Mouse (Mus musculus) embryonic facial prominence, embryonic 13.5 days (tissue): ENCODE measurements around the gene Olfr1441. TPM values are rescaled to one million over a fixed set of nuclear protein-coding genes. Genes with fewer than 3 reads are reported as not detected.

Source experiments
- ATAC-seq: fragments of 200-750 bp; cut with Nextera tagmentation; 2 replicates; pipeline ENCODE4 v1.8.0; 2017; ENCODE audit warnings: low read depth; ENCODE audit not compliant: insufficient number of reproducible peaks, insufficient read depth, low FRiP score, low TSS enrichment
- H3K27ac ChIP-seq: fragments of 300-500 bp; sonication (generic); 2 replicates; pipeline ENCODE4 v1.5.1; 2015; ENCODE audit warnings: moderate library complexity, mild to moderate bottlenecking, inconsistent platforms
- H3K27me3 ChIP-seq: fragments of 300-500 bp; sonication (generic); 2 replicates; pipeline ENCODE4 v1.6.1; 2015; ENCODE audit warnings: mild to moderate bottlenecking, inconsistent platforms
- H3K36me3 ChIP-seq: fragments of 300-500 bp; sonication (generic); 2 replicates; pipeline ENCODE4 v1.6.1; 2015; ENCODE audit warnings: mild to moderate bottlenecking, inconsistent platforms
- H3K4me1 ChIP-seq: fragments of 300-500 bp; sonication (generic); 2 replicates; pipeline ENCODE4 v1.6.1; 2015; ENCODE audit warnings: inconsistent platforms
- H3K4me2 ChIP-seq: fragments of 300-500 bp; sonication (generic); 2 replicates; pipeline ENCODE4 v1.6.1; 2015; ENCODE audit warnings: moderate library complexity, mild to moderate bottlenecking, inconsistent platforms
- H3K4me3 ChIP-seq: fragments of 300-500 bp; sonication (generic); 2 replicates; pipeline ENCODE4 v1.5.1; 2015; ENCODE audit warnings: mild to moderate bottlenecking, inconsistent platforms
- H3K9ac ChIP-seq: fragments of 300-500 bp; sonication (generic); 2 replicates; pipeline ENCODE4 v1.6.1; 2015; ENCODE audit warnings: mild to moderate bottlenecking, inconsistent platforms
- H3K9me3 ChIP-seq: fragments of 300-500 bp; sonication (generic); 2 replicates; pipeline ENCODE4 v1.6.1; 2016; ENCODE audit warnings: inconsistent platforms
- WGBS: fragments of 180-500 bp; shearing (Covaris S2); methylation state at CpG from one replicate; pipeline ENCODE4 v1.1.7; 2015; ENCODE audit warnings: mixed read lengths; 5-methylcytosine and 5-hydroxymethylcytosine counted together
- polyA plus RNA-seq: library from polyadenylated mRNA; unstranded; fragments of >200 nt; fragmentation: Nextera tagmentation; extraction: Ambion mirVana; gene quantifications from 2 replicates; pipeline ENCODE4 v1.2.1, GENCODE M21; 2015

Gene Olfr1441
- polyA plus RNA-seq, 1 experiment from 2014 or later = not detected

DNA sequence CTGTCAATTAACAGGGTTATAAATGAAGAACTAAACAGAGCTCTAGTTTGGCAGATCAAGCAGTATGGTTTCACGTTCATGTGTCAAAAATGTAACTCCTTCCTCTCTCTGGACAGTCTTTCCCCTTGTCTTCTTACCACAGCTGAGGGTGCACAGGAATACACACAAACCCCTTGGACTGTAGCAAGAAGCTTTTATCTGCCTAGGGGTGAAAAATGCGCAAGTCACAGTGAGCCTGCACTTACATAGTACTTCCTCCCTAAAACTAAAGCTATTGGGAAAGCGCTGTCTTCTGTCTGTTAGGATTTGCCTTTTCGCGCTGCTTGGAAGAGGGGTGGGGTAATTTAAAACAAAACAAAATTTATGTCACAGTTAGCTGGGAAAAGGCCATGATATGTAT is 46.9 kb downstream of the Olfr1441 start:
- peaks cover 6% of the 10 kb centered on the region; the same call in 1 of the 2 replicates for H3K4me1 ChIP-seq
- no peak for ATAC-seq

DNA sequence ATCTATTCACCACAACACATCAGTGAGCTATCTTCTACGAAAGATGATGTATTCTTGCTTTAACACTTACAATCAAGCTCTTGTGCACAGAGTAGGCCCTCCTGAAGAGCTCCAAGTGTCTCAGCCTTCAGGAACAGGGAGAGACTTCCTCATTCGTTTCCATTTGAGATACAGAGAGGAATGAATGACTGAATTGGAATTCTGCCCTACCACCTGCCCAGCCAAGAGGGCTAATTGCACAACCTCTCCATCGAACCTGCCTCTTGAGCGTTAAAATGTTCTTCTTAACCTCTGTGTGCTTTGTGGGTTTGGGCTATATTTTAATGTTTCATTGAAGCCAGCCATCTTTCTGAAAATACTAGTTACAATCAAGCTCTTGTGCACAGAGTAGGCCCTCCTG is 47.4 kb downstream of the Olfr1441 start:
- Histone ChIP-seq H3K27me3 (no peaks in the 10 kb centered on the region), H3K4me3 (no peak overlapping the region), H3K9me3 (no peaks in the 10 kb centered on the region), H3K27ac (no peak overlapping the region), H3K4me1 (peaks cover 6% of the 10 kb centered on the region; the same call in 1 of the 2 replicates), H3K36me3 (0 out of 2 replicates have a peak, but pooled peaks cover 4% of the 10 kb centered on the region), H3K4me2 (no peak overlapping the region), H3K9ac (no peak overlapping the region)
- no peak for ATAC-seq
- 78% methylated on average over 4 of the region's 4 CpGs for WGBS

More for the DNA sequence above, 46.9 kb downstream of the Olfr1441 start:
- no peak overlapping the region for H3K9ac ChIP-seq
- H3K4me2 ChIP-seq = no peak overlapping the region
- H3K4me3 ChIP-seq = no peak overlapping the region
- WGBS = 76% methylated on average over 5 of the region's 5 CpGs
- 0 out of 2 replicates have a peak, but pooled peaks cover 4% of the 10 kb centered on the region for H3K36me3 ChIP-seq
- no peak overlapping the region for H3K27ac ChIP-seq
- H3K27me3 ChIP-seq = no peaks in the 10 kb centered on the region
- no peaks in the 10 kb centered on the region for H3K9me3 ChIP-seq

DNA sequence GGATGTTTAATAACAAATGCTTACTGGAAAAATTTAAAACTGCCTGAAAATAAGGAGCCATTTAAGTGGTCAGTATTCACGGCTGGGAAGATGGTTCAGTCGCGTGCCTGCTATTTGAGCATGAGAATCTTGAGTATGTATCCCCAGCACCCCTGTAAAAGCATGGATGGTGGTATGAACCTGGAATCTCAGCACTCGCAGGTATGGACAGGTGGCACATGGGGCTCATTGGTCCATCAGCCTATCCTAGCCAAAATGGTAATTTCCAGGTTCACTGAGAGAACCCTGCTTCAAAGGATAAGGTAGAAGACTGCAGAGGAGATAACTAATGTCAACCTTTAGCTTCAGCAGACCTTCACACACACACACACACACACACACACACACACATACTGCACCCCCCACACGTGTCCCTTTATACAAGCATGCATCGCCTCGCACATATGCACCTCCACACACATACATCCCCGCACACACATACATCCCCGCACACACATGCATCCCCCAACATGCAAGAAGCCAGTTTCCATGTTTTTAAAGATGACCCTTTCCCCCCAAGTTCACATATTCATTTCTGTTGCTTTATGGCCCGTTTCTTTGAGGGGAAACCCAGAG is 48.4 kb downstream of the Olfr1441 start:
- no peaks in the 10 kb centered on the region for H3K27me3 ChIP-seq
- 0 out of 2 replicates have a peak, but pooled peaks cover 4% of the 10 kb centered on the region for H3K36me3 ChIP-seq
- H3K4me1 ChIP-seq = peaks cover 6% of the 10 kb centered on the region; the same call in 1 of the 2 replicates
- no peak overlapping the region for H3K27ac ChIP-seq
- 92% methylated on average over 10 of the region's 10 CpGs for WGBS
- no peak overlapping the region for H3K4me3 ChIP-seq
- H3K9me3 ChIP-seq = no peaks in the 10 kb centered on the region
- H3K9ac ChIP-seq = no peak overlapping the region
- ATAC-seq = no peak
- H3K4me2 ChIP-seq = no peak overlapping the region

DNA sequence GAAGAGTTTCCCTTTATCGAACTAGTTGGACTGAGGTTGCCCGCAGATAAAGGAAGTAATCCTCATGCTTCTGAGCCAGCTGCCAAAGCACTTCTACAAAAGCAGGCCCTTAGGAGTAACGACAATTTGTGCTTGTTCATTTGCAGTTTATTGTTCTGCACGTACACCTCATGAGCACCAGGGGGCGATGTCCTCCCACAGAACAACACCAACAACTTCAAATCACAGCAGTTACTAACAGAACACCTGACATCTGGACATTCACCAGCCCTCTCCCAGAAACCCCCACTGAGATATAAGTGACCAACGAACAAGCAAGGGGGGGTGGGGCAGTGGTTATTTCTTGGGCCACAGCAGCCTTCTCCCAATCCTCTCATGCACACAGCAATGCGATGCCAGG is 49.0 kb downstream of the Olfr1441 start:
- Histone ChIP-seq H3K36me3 (0 out of 2 replicates have a peak, but pooled peaks cover 4% of the 10 kb centered on the region), H3K4me2 (no peak overlapping the region), H3K4me1 (peaks cover 6% of the 10 kb centered on the region; the same call in 1 of the 2 replicates), H3K27ac (no peak overlapping the region), H3K9me3 (no peaks in the 10 kb centered on the region), H3K27me3 (no peaks in the 10 kb centered on the region), H3K9ac (no peak overlapping the region), H3K4me3 (no peak overlapping the region)
- 33% methylated on average over 7 of the region's 7 CpGs for WGBS
- ATAC-seq = no peak

DNA sequence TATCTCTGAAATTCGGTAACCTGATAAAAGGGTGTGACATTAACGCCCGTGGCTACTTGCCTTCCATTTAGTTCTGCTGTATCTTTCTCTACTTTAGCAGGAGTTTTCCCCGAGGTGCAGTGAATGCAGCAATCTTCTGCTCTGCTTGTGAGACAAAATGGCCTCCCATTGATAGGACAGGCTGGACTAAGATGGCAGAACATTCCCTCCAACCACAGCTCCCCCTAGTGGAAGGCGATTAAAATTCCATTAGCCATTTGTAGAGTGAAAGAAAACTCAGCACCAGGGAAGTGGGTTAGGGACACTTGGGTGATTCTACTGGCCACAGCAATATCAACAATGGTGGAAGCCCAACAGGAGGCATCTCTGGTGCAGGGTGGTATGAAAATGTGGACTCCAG is 50.2 kb downstream of the Olfr1441 start:
- Histone ChIP-seq H3K9ac (no peak overlapping the region), H3K4me2 (no peak overlapping the region), H3K4me1 (peaks cover 6% of the 10 kb centered on the region; the same call in 1 of the 2 replicates), H3K4me3 (no peak overlapping the region), H3K36me3 (0 out of 2 replicates have a peak, but pooled peaks cover 4% of the 10 kb centered on the region), H3K27ac (no peak overlapping the region), H3K9me3 (no peaks in the 10 kb centered on the region), H3K27me3 (no peaks in the 10 kb centered on the region)
- ATAC-seq = no peak
- WGBS = 77% methylated on average over 5 of the region's 5 CpGs

DNA sequence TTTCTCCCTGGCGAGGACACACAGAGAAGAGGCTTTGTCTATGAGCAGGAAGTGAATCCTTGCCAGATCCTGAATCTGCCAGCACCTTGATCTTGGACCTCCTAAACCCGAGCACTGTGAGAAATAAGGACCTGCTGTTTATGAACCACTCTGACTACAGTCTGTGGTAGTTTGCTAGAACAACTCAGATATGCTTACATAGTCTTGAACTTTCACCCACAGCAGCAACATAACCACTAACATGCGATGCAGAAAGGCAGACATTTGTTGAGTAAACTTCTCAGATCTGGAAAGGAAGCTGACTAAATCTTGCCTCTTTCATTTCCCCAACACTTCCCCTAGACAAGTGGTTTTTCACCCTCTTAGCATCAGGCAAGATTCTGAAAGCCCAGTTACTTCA is 54.6 kb downstream of the Olfr1441 start:
- H3K27me3 ChIP-seq = no peaks in the 10 kb centered on the region
- H3K4me3 ChIP-seq = no peak overlapping the region
- peaks cover 24% of the 10 kb centered on the region for H3K4me1 ChIP-seq
- H3K27ac ChIP-seq = no peak overlapping the region
- H3K9me3 ChIP-seq = no peaks in the 10 kb centered on the region
- no peak for ATAC-seq
- H3K36me3 ChIP-seq = 0 out of 2 replicates have a peak, but pooled peaks cover 4% of the 10 kb centered on the region
- 67% methylated on average over 3 of the region's 3 CpGs for WGBS
- no peak overlapping the region for H3K4me2 ChIP-seq
- H3K9ac ChIP-seq = no peak overlapping the region

DNA sequence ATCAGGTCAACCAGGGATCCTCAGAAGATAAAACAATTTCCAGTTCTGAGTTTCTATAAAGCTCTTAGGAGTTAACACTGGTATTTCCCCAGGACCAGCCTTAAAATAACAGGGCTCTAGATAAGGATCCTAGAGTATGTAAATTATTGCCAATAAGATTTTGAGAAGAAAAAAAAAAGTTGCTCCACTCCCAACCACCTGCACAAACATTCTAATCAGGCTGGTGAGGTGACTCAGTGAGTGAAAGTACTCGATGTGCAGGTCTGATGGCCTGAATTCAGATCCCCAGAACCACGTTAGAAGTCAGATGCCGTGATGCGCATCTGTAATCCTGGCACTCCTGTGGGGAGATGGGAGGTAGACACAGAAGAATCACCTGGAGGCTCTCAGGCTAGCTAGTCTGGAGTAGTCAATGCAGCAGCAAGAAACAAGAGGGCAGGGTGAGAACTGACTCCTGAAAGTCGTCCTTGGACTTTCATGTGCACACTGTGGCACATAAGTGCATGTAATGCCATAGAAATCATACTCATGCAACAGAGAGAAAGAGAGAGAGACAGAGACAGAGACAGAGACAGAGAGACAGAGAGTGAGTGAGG is 55.2 kb downstream of the Olfr1441 start:
- Histone ChIP-seq H3K4me2 (no peak overlapping the region), H3K36me3 (0 out of 2 replicates have a peak, but pooled peaks cover 4% of the 10 kb centered on the region), H3K9ac (no peak overlapping the region), H3K4me1 (peaks cover 24% of the 10 kb centered on the region), H3K27ac (peak overlapping the region; percentile 12; the same call in 1 of the 2 replicates), H3K4me3 (no peak overlapping the region), H3K9me3 (no peaks in the 10 kb centered on the region), H3K27me3 (no peaks in the 10 kb centered on the region)
- 76% methylated on average over 5 of the region's 5 CpGs for WGBS
- no peak for ATAC-seq

Other genes starting within 250 kb of the Olfr1441 start
- gene Olfr1555-ps1, start 247.3 kb upstream of the Olfr1441 start, polyA plus RNA-seq = not detected in 2 replicates
- gene Olfr1431, start 216.8 kb upstream of the Olfr1441 start, polyA plus RNA-seq = not detected in 2 replicates
- not detected in 2 replicates for gene Olfr1432, start 184.8 kb upstream of the Olfr1441 start, polyA plus RNA-seq
- not detected in 2 replicates for gene Olfr262, start 175.8 kb upstream of the Olfr1441 start, polyA plus RNA-seq
- 0.19 TPM in 1 of 2 replicates, not detected in the other for gene Olfr235, start 156.4 kb upstream of the Olfr1441 start, polyA plus RNA-seq
- gene Olfr1434, start 137.6 kb upstream of the Olfr1441 start, polyA plus RNA-seq = 0.47 TPM in 1 of 2 replicates, not detected in the other
- gene Olfr1436, start 118.3 kb upstream of the Olfr1441 start, polyA plus RNA-seq = not detected in 2 replicates
- 0.07 TPM in 1 of 2 replicates, not detected in the other for gene Olfr1437, start 92.3 kb upstream of the Olfr1441 start, polyA plus RNA-seq
- gene Olfr1438-ps1, start 81.5 kb upstream of the Olfr1441 start, polyA plus RNA-seq = not detected in 2 replicates
- gene Olfr1440, start 30.2 kb upstream of the Olfr1441 start, polyA plus RNA-seq = 0.19 TPM in 1 of 2 replicates, not detected in the other
- not detected in 2 replicates for gene Pfpl, start 10.5 kb downstream of the Olfr1441 start, polyA plus RNA-seq
- gene Mpeg1, start 43.3 kb downstream of the Olfr1441 start, polyA plus RNA-seq = 0.36 and 0.41 TPM in 2 replicates
- gene Dtx4, start 84.0 kb downstream of the Olfr1441 start, polyA plus RNA-seq = 6.0 and 6.7 TPM in 2 replicates
- gene Fam111a, start 128.3 kb downstream of the Olfr1441 start, polyA plus RNA-seq = 20.3 and 23.4 TPM in 2 replicates
- 0.19 and 0.25 TPM in 2 replicates for gene Gm4952, start 182.5 kb downstream of the Olfr1441 start, polyA plus RNA-seq
- gene Glyat, start 215.9 kb downstream of the Olfr1441 start, polyA plus RNA-seq = not detected in 2 replicates